Mouse (Mus musculus) testis, postnatal 10 days (tissue): ENCODE measurements around the gene Lss.

Experiments used
- DNase-seq: peaks from one replicate; pipeline ENCODE4 v3.0.0; 2021; ENCODE audit warnings: low spot score

Lss gene

GRCm38 (mm10) chr10:76569996-76570685 is 38.8 kb downstream of the Lss start:
- DNase-seq, result no peak

- DNase-seq, result no peak
Observed at GRCm38 (mm10) chr10:76571070-76571469, 39.7 kb downstream of the Lss start.

GRCm38 (mm10) chr10:76572151-76572550 is 40.8 kb downstream of the Lss start:
- no peak for DNase-seq

GRCm38 (mm10) chr10:76575374-76575773 is 44.0 kb downstream of the Lss start, which contains the start of gene Ftcd:
Gene Ftcd, plus strand, starts transcription at chr10:76575648.
- DNase-seq, result no peak

GRCm38 (mm10) chr10:76576920-76577319 is 45.5 kb downstream of the Lss start:
- DNase-seq, result no peak

GRCm38 (mm10) chr10:76584138-76584537 is 52.8 kb downstream of the Lss start:
- DNase-seq, result no peak

GRCm38 (mm10) chr10:76586190-76586589 is 54.8 kb downstream of the Lss start:
- no peak for DNase-seq

GRCm38 (mm10) chr10:76590197-76590596 is 58.8 kb downstream of the Lss start:
- DNase-seq, result no peak

- no peak for DNase-seq
Observed at GRCm38 (mm10) chr10:76596338-76596737, 65.0 kb downstream of the Lss start.

GRCm38 (mm10) chr10:76602690-76603089 is 71.3 kb downstream of the Lss start:
- DNase-seq, result no peak
